Mouse (Mus musculus): ENCODE measurements around the gene Cldn34c4.

Cldn34c4 gene

DNA sequence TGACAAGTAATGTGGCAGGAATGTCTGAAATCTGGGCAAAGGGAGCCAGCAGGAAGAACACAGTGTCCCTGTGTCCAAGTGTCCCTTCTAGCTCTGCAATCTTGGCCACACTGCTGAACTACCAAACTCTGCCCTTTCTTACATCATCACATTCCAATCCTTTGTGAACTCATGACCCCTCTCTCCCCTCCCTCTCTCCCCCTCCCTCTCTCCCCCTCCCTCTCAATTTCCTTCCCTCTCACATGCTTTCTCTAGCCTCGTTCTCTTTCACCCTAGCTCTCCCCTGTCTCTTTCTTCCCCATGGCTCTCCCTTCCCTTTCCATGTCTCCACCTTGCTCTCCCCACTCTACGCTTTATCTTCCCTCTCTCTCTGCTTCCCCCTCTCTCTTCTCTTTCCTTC lies at the start of gene Cldn34c4:
Cldn34c4 (minus strand) TSS at position 101 of the 400 bp plus-strand sequence.
- no peak for DNase-seq (ENCODE audit: low read depth, low spot score)

DNA sequence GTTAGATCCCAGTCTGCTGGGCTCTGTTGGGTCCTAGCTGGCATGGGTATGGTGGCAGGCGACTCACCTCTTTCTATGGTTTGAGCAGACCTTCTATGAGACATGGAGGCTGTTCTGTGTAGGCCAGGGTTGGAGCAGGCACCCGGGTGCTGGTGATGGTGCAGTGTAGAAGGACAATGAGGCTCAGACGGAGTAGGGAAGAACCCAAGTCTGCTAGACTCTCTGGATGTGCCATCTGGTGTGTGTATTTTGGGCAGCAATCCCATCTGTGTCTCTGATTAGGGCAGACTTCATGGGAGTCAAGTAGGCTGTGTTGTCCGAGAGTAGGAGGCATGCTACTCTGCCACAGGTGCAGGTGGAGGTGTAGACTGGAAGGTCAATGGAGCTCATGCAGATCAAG lies 10.7 kb upstream of the Cldn34c4 start:
- DNase-seq (ENCODE audit: low read depth, low spot score) = no peak

All from c-Kit-negative CD71-positive TER-119-positive erythroid progenitor cells, embryonic 14.5 days (primary cell).